Mouse (Mus musculus) mouse embryonic stem cell (cell line): ENCODE results near the gene Stard7.

Experiments
- in situ Hi-C, 2 experiments: fragments of 300-500 bp; cut with MboI; formaldehyde crosslinking; loops; 1 replicate in 1 of 2; 3 replicates in 1 of 2; pipeline ENCODE4 v1.14.3; 2019 to 2020; ENCODE audit warnings: low sequenced_read_pairs in 2 of 2, low pct_unique_long_range_greater_than_20kb in 1 of 2, mixed read lengths in 1 of 2; ENCODE audit not compliant: unreplicated experiment in 1 of 2

Stard7 gene

DNA sequence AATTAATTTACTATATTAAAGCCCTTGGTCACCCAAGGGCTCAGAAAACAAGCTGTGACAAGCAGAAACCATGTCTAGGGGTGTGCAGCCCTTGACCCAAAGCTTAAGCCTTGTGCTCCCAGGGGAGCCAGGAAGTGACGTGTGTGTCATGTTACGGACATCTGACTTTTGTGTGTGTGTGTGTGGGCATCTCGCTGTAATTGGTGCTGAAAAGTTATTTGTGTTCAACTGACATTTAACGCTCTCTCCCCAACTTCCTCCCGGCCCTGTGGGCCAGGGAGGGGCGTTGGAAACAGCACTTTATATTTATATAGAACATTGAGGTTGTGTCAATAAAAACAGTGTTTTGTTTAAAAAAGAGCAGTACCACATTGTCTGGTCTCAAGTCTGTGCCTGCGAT is 68.0 kb downstream of the Stard7 start:
- in situ Hi-C loops, result no loop called here

DNA sequence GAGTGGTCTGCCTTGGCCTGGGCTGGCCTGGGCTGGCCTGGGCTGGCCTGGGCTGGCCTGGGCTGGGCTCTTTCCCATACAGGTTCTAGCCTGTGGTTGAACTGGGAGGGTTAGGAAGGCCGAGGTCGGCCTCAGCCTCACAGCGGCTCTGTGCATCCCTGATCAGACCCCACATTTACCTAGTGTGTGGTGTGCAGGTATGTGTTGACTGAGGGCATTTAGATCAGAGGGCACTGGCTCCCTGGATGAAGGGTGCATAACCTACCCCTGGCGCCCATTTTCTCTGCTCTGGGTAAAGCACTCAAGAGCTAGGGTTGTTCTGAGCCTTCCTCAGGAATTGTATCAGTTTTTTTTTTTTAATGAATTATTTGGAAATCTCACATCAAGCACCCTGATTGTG is 68.4 kb downstream of the Stard7 start, which contains the start of gene Astl:
Gene Astl (plus strand): TSS at position 224 of the 400 bp plus-strand sequence.
- in situ Hi-C loops, result no loop called here

- in situ Hi-C loops, result no loop called here
Measured at GRCm38 (mm10) chr2:127338833-127339232, 68.8 kb downstream of the Stard7 start.

DNA sequence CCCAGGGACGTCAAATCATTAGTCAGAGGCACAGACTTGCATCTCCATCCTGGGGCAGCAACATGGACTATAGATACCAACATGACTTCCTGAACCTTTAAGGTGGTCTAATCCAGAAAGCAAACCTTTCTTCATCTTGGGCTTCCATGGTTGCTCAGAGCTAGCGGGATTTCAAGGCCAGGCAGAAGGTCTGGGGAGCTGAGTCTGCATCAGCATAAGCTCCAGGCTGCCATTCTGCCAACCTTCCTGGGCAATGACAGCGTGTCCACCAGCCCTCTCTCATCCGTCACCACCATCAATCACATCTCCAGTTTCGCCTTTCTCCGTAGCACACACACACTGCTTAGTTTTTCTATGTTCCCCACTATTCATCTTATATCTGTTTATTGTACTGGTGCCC is 69.2 kb downstream of the Stard7 start:
- in situ Hi-C loops, result no loop called here

- in situ Hi-C loops, result no loop called here
Measured at GRCm38 (mm10) chr2:127341159-127341558, 71.1 kb downstream of the Stard7 start.

- in situ Hi-C loops, result no loop called here
Measured at GRCm38 (mm10) chr2:127346334-127346733, 76.3 kb downstream of the Stard7 start.

DNA sequence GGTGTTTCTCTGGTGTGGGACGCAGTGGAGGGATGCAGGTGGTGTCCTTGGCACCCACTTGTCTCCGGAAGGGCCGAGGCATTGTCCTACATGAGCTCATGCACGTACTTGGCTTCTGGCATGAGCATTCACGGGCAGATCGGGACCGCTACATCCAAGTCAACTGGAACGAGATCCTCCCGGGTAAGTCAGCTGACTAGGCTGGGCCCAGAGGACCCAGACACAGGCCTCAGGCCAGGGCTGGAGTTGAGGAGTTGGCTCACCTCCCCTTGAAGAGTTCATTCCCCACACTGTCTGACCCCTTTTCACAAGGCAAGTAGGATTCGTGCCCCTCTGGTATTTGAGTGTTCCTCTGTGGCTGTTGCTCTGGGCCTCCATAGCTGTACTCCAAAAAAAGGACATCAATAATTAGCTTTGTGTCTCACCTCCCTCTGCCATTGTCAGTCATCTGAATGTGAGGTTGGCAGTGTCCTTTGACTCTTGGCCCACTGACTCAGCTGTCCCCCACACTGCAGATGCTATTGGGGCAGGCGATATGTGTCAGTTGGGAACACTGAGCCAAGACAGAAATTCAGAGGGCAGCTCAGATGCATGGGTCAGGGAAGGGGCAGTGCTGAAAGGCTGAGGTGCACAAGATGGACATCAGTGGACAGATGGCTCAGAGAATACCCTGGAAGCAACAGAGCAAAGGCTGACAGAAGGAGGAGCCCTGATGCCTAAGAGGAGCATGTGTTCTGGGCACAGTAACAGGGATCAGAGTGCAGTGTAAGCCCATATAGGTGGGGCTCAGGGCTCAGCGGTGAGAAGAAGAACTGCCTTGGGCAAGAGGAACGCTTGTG is 77.3 kb downstream of the Stard7 start:
- in situ Hi-C loops, result no loop called here
